8 mouse cellular contexts compared by ENCODE assay signal in genomic region chr6:17675019-17675756, GRCm38 (mm10). TPM values are rescaled to one million over a fixed set of nuclear protein-coding genes. Genes with fewer than 3 reads are reported as not detected.
DNase-seq lines count a peak whose midpoint lies in the region; ATAC-seq and TF ChIP-seq lines count a peak whose summit lies in the region.

No protein-coding gene starts in this region.

- H3K36me3 ChIP-seq in intestine, embryonic 14.5 days (ENCODE audit: control insufficient read depth, insufficient read depth, low read length), result no peaks in the 10 kb centered on the region
- H3K36me3 ChIP-seq in liver, postnatal 0 days (replicated peaks; ENCODE audit: insufficient read depth, low read length), result no peaks in the 10 kb centered on the region
- H3K36me3 ChIP-seq in neural tube, embryonic 13.5 days, result peaks cover 3% of the 10 kb centered on the region; the same call in 1 of the 2 replicates

- H3K4me1 ChIP-seq in intestine, embryonic 14.5 days (replicated peaks; ENCODE audit: control insufficient read depth, insufficient read depth, low read length), result no peaks in the 10 kb centered on the region
- peaks cover 10% of the 10 kb centered on the region for H3K4me1 ChIP-seq in liver, postnatal 0 days (ENCODE audit: insufficient read depth)
- H3K4me1 ChIP-seq in neural tube, embryonic 13.5 days (replicated peaks), result no peaks in the 10 kb centered on the region

- no peak overlapping the region for H3K27ac ChIP-seq in intestine, embryonic 14.5 days (ENCODE audit: low read depth)
- H3K27ac ChIP-seq in liver, postnatal 0 days (ENCODE audit: low read depth), result no peak overlapping the region
- no peak overlapping the region for H3K27ac ChIP-seq in neural tube, embryonic 13.5 days (replicated peaks)

- H3K9me3 ChIP-seq in intestine, embryonic 14.5 days (ENCODE audit: control insufficient read depth, low read length), result no peaks in the 10 kb centered on the region
- no peaks in the 10 kb centered on the region for H3K9me3 ChIP-seq in liver, postnatal 0 days (ENCODE audit: low read length)
- no peaks in the 10 kb centered on the region for H3K9me3 ChIP-seq in neural tube, embryonic 13.5 days

- H3K4me3 ChIP-seq in intestine, embryonic 14.5 days (ENCODE audit: low read depth, low read length), result no peak overlapping the region
- no peak overlapping the region for H3K4me3 ChIP-seq in liver, postnatal 0 days (ENCODE audit: low read depth, low read length)
- H3K4me3 ChIP-seq in neural tube, embryonic 13.5 days, result no peak overlapping the region

- peak; percentile 69 to 74 for DNase-seq in B cell, adult 2 months
- DNase-seq in MN1 (ENCODE audit: low spot score), result peak; percentile 66
- DNase-seq in cerebellum, postnatal 10 days, result peak; percentile 81 to 85
- peak; percentile 76 for DNase-seq in gastrocnemius, postnatal 10 days
- peak; percentile 84 for DNase-seq in intestine, embryonic 14.5 days (ENCODE audit: low spot score)
- DNase-seq in liver, postnatal 0 days, result peak; percentile 80
- peak; percentile 27 to 71 for DNase-seq in thymus, postnatal 10 days (ENCODE audit: low spot score in 2 of 2)

- H3K4me2 ChIP-seq in intestine, embryonic 14.5 days (ENCODE audit: low read length), result 0 out of 2 replicates have a peak overlapping the region, but pooled peaks have one; percentile 15
- no peak overlapping the region for H3K4me2 ChIP-seq in liver, postnatal 0 days (ENCODE audit: low read depth, low read length)
- H3K4me2 ChIP-seq in neural tube, embryonic 13.5 days, result no peak overlapping the region

- H3K9ac ChIP-seq in intestine, embryonic 14.5 days (ENCODE audit: low read length), result no peak overlapping the region
- H3K9ac ChIP-seq in liver, postnatal 0 days (replicated peaks), result no peak overlapping the region
- H3K9ac ChIP-seq in neural tube, embryonic 13.5 days, result no peak overlapping the region

- TF ChIP-seq EP300 in liver, postnatal 0 days (IDR thresholded peaks at IDR 0.05; ENCODE audit: low read depth), result no peak

- 26% methylated on average over 12 of the region's 12 CpGs for WGBS in intestine, embryonic 14.5 days
- WGBS in liver, postnatal 0 days (ENCODE audit: insufficient replicate concordance), result 21% methylated on average over 12 of the region's 12 CpGs
- 31% methylated on average over 12 of the region's 12 CpGs for WGBS in neural tube, embryonic 13.5 days

- TF ChIP-seq CTCF in liver, postnatal 0 days (IDR thresholded peaks at IDR 0.05; ENCODE audit: low read depth), result peak; percentile 96

- no peaks in the 10 kb centered on the region for H3K27me3 ChIP-seq in intestine, embryonic 14.5 days (replicated peaks; ENCODE audit: control insufficient read depth, insufficient read depth, low read length)
- no peaks in the 10 kb centered on the region for H3K27me3 ChIP-seq in liver, postnatal 0 days (ENCODE audit: insufficient read depth, low read length)
- no peaks in the 10 kb centered on the region for H3K27me3 ChIP-seq in neural tube, embryonic 13.5 days

- peak; percentile 33 for ATAC-seq in intestine, embryonic 14.5 days (replicated peaks; ENCODE audit: low FRiP score, low TSS enrichment, low read depth)
- peak; percentile 55 for ATAC-seq in liver, postnatal 0 days
- ATAC-seq in neural tube, embryonic 13.5 days (ENCODE audit: low read depth), result peak; percentile 56; the same call in 1 of the 2 replicates

RNA-seq across cellular contexts. Expression of gene St7, which starts 17.5 kb away (rescaled TPM):
- 10 to 100 TPM; 15.2 to 15.4 TPM for total RNA-seq in gastrocnemius, postnatal 10 days (2021)
- 23.1 and 25.5 TPM in 2 replicates for polyA plus RNA-seq in intestine, embryonic 14.5 days (2014; fragmentation: Nextera tagmentation; extraction: Ambion mirVana)
- polyA plus RNA-seq in liver, postnatal 0 days (2015; fragmentation: Nextera tagmentation; extraction: Ambion mirVana), result 11.0 and 11.9 TPM in 2 replicates
- 56.9 and 60.6 TPM in 2 replicates for polyA plus RNA-seq in neural tube, embryonic 13.5 days (2015; fragmentation: Nextera tagmentation; extraction: Ambion mirVana)

RNA-seq across cellular contexts. Expression of gene Capza2, which starts 39.2 kb away (rescaled TPM):
- 100 to 1,000 TPM; 283 to 307 TPM for total RNA-seq in gastrocnemius, postnatal 10 days (2021)
- polyA plus RNA-seq in intestine, embryonic 14.5 days (2014; fragmentation: Nextera tagmentation; extraction: Ambion mirVana), result 225 and 245 TPM in 2 replicates
- 104 and 107 TPM in 2 replicates for polyA plus RNA-seq in liver, postnatal 0 days (2015; fragmentation: Nextera tagmentation; extraction: Ambion mirVana)
- polyA plus RNA-seq in neural tube, embryonic 13.5 days (2015; fragmentation: Nextera tagmentation; extraction: Ambion mirVana), result 262 and 298 TPM in 2 replicates
